In genomic region chr7:29259781-29260730, GRCm38 (mm10) we compare ENCODE assay signal across 16 mouse cellular contexts. TPM values are rescaled to one million over a fixed set of nuclear protein-coding genes. Genes with fewer than 3 reads are reported as not detected.
DNase-seq lines count a peak whose midpoint lies in the region; ATAC-seq and TF ChIP-seq lines count a peak whose summit lies in the region.
"Had no signal": no experiment of that assay in that cellular context is flagged by ENCODE, and none has a peak within 500 bp of the region (broad histone marks: within the 10 kb centered on the region; RNA-seq: fewer than 3 reads in every experiment).

No protein-coding gene starts in this region.

- TF ChIP-seq CTCF in lung, postnatal 0 days (IDR thresholded peaks at IDR 0.05): no peak

- H3K36me3 ChIP-seq in lung, embryonic 16.5 days (ENCODE audit: control insufficient read depth, insufficient read depth, low read length): no peaks in the 10 kb centered on the region
- H3K36me3 ChIP-seq in lung, postnatal 0 days (ENCODE audit: insufficient read depth, low read length): no peaks in the 10 kb centered on the region
- H3K36me3 ChIP-seq in embryonic facial prominence, embryonic 15.5 days: no peaks in the 10 kb centered on the region
- H3K36me3 ChIP-seq in limb, embryonic 12.5 days: peaks cover 35% of the 10 kb centered on the region
- H3K36me3 ChIP-seq: liver, embryonic 12.5 days had no signal

- H3K9ac ChIP-seq in lung, embryonic 16.5 days (ENCODE audit: low read length): no peak overlapping the region
- H3K9ac ChIP-seq in lung, postnatal 0 days (replicated peaks; ENCODE audit: low read depth): no peak overlapping the region
- H3K9ac ChIP-seq in embryonic facial prominence, embryonic 15.5 days: no peak overlapping the region
- peak overlapping the region; percentile 37; the same call in 1 of the 2 replicates for H3K9ac ChIP-seq in limb, embryonic 12.5 days (replicated peaks)
- H3K9ac ChIP-seq: liver, embryonic 12.5 days had no signal

- peaks cover 10% of the 10 kb centered on the region for H3K4me1 ChIP-seq in lung, embryonic 16.5 days (replicated peaks; ENCODE audit: control insufficient read depth, insufficient read depth, low read length)
- peaks cover 19% of the 10 kb centered on the region for H3K4me1 ChIP-seq in lung, postnatal 0 days (ENCODE audit: insufficient read depth, low read depth, low read length)
- H3K4me1 ChIP-seq in embryonic facial prominence, embryonic 15.5 days: peaks cover 18% of the 10 kb centered on the region
- peaks cover 15% of the 10 kb centered on the region for H3K4me1 ChIP-seq in limb, embryonic 12.5 days (replicated peaks)
- H3K4me1 ChIP-seq: liver, embryonic 12.5 days had no signal

- no peak for DNase-seq in lung, postnatal 0 days (ENCODE audit: low spot score)
- DNase-seq in thymus, postnatal 10 days (ENCODE audit: low spot score in 2 of 2): peak; percentile 31 to 32
- no peak for DNase-seq in spleen, postnatal 4 days (ENCODE audit: low spot score in 2 of 2)
- DNase-seq in spleen, postnatal 14 days (ENCODE audit: low spot score in 2 of 2): no peak
- DNase-seq in urinary bladder, postnatal 4 days (ENCODE audit: low spot score in 2 of 2): no peak
- DNase-seq: adrenal gland, postnatal 25 days; cerebellum, adult 2 months; gastrocnemius, postnatal 36 days; kidney, adult 9 months; spleen, adult 18-20 months had no signal

- WGBS in lung, embryonic 16.5 days: 78% methylated on average over 10 of the region's 10 CpGs
- WGBS in lung, postnatal 0 days: 70% methylated on average over 10 of the region's 10 CpGs
- WGBS in embryonic facial prominence, embryonic 15.5 days: 71% methylated on average over 10 of the region's 10 CpGs
- 72% methylated on average over 10 of the region's 10 CpGs for WGBS in limb, embryonic 12.5 days

- no peak overlapping the region for H3K27ac ChIP-seq in lung, embryonic 16.5 days (ENCODE audit: low read length)
- H3K27ac ChIP-seq in lung, postnatal 0 days (ENCODE audit: low read length): no peak overlapping the region; the same call in 1 of the 2 replicates
- peak overlapping the region; percentile 51; the same call in 1 of the 2 replicates for H3K27ac ChIP-seq in embryonic facial prominence, embryonic 15.5 days (replicated peaks)
- H3K27ac ChIP-seq in limb, embryonic 12.5 days: peak overlapping the region; percentile 47
- H3K27ac ChIP-seq: layer of hippocampus, adult 2 months; liver, embryonic 12.5 days had no signal

- no peaks in the 10 kb centered on the region for H3K27me3 ChIP-seq in lung, embryonic 16.5 days (ENCODE audit: control insufficient read depth, insufficient read depth, low read depth, low read length)
- no peaks in the 10 kb centered on the region for H3K27me3 ChIP-seq in lung, postnatal 0 days (replicated peaks; ENCODE audit: insufficient read depth, low read length)
- no peaks in the 10 kb centered on the region for H3K27me3 ChIP-seq in embryonic facial prominence, embryonic 15.5 days
- H3K27me3 ChIP-seq in limb, embryonic 12.5 days: no peaks in the 10 kb centered on the region
- H3K27me3 ChIP-seq: liver, embryonic 12.5 days had no signal

- 0 out of 2 replicates have a peak, but pooled peaks have one; percentile 21 for ATAC-seq in lung, embryonic 16.5 days (ENCODE audit: low read depth)
- ATAC-seq in lung, postnatal 0 days: no peak
- no peak for ATAC-seq in embryonic facial prominence, embryonic 15.5 days (ENCODE audit: insufficient number of reproducible peaks, low FRiP score, low TSS enrichment, low read depth)
- ATAC-seq in limb, embryonic 12.5 days (ENCODE audit: insufficient number of reproducible peaks, insufficient read depth, low FRiP score, low TSS enrichment, low read depth): 0 out of 2 replicates have a peak, but pooled peaks have one; percentile 24
- ATAC-seq: liver, embryonic 12.5 days had no signal

- H3K4me3 ChIP-seq in lung, embryonic 16.5 days (ENCODE audit: low read length): no peak overlapping the region
- H3K4me3 ChIP-seq in lung, postnatal 0 days (ENCODE audit: low read depth, low read length): no peak overlapping the region
- no peak overlapping the region for H3K4me3 ChIP-seq in embryonic facial prominence, embryonic 15.5 days (replicated peaks)
- H3K4me3 ChIP-seq in limb, embryonic 12.5 days (replicated peaks): no peak overlapping the region
- H3K4me3 ChIP-seq: erythroblast, embryonic 14.5 days; layer of hippocampus, adult 2 months; liver, embryonic 12.5 days had no signal

- H3K4me2 ChIP-seq in lung, embryonic 16.5 days (ENCODE audit: low read depth, low read length): no peak overlapping the region
- H3K4me2 ChIP-seq in lung, postnatal 0 days (replicated peaks; ENCODE audit: low read depth, low read length): no peak overlapping the region
- no peak overlapping the region for H3K4me2 ChIP-seq in embryonic facial prominence, embryonic 15.5 days (replicated peaks)
- H3K4me2 ChIP-seq in limb, embryonic 12.5 days: no peak overlapping the region
- H3K4me2 ChIP-seq: liver, embryonic 12.5 days had no signal

- H3K9me3 ChIP-seq in lung, embryonic 16.5 days (ENCODE audit: control insufficient read depth, low read length): no peaks in the 10 kb centered on the region
- H3K9me3 ChIP-seq in lung, postnatal 0 days (ENCODE audit: low read length): no peaks in the 10 kb centered on the region
- no peaks in the 10 kb centered on the region for H3K9me3 ChIP-seq in embryonic facial prominence, embryonic 15.5 days (replicated peaks)
- no peaks in the 10 kb centered on the region for H3K9me3 ChIP-seq in limb, embryonic 12.5 days
- H3K9me3 ChIP-seq: liver, embryonic 12.5 days had no signal

- no peak for TF ChIP-seq EP300 in lung, postnatal 0 days (IDR thresholded peaks at IDR 0.05)

RNA-seq across cellular contexts. Expression of gene 2200002D01Rik, which starts 11.8 kb away (rescaled TPM):
- 21.9 and 32.5 TPM in 2 replicates for polyA plus RNA-seq in lung, embryonic 16.5 days (2015; fragmentation: Nextera tagmentation; extraction: Ambion mirVana)
- 123 and 134 TPM in 2 replicates for polyA plus RNA-seq in lung, postnatal 0 days (2015; fragmentation: Nextera tagmentation; extraction: Ambion mirVana)
- polyA plus RNA-seq in embryonic facial prominence, embryonic 15.5 days (2015; fragmentation: Nextera tagmentation; extraction: Ambion mirVana): 11.5 and 12.2 TPM in 2 replicates
- 2.5 and 2.7 TPM in 2 replicates for polyA plus RNA-seq in limb, embryonic 12.5 days (2016; fragmentation: Nextera tagmentation; extraction: Ambion mirVana)
- polyA plus RNA-seq: erythroblast, embryonic 14.5 days had no signal

RNA-seq across cellular contexts. Expression of gene Spint2, which starts 21.7 kb away (rescaled TPM):
- 309 and 317 TPM in 2 replicates for polyA plus RNA-seq in lung, embryonic 16.5 days (2015; fragmentation: Nextera tagmentation; extraction: Ambion mirVana)
- 429 and 453 TPM in 2 replicates for polyA plus RNA-seq in lung, postnatal 0 days (2015; fragmentation: Nextera tagmentation; extraction: Ambion mirVana)
- polyA plus RNA-seq in embryonic facial prominence, embryonic 15.5 days (2015; fragmentation: Nextera tagmentation; extraction: Ambion mirVana): 212 and 261 TPM in 2 replicates
- 106 and 107 TPM in 2 replicates for polyA plus RNA-seq in limb, embryonic 12.5 days (2016; fragmentation: Nextera tagmentation; extraction: Ambion mirVana)

RNA-seq across cellular contexts. Expression of gene Yif1b, which starts 21.9 kb away (rescaled TPM):
- 126 and 136 TPM in 2 replicates for polyA plus RNA-seq in lung, embryonic 16.5 days (2015; fragmentation: Nextera tagmentation; extraction: Ambion mirVana)
- polyA plus RNA-seq in lung, postnatal 0 days (2015; fragmentation: Nextera tagmentation; extraction: Ambion mirVana): 93.9 and 96.2 TPM in 2 replicates
- 121 TPM in 2 replicates for polyA plus RNA-seq in embryonic facial prominence, embryonic 15.5 days (2015; fragmentation: Nextera tagmentation; extraction: Ambion mirVana)
- polyA plus RNA-seq in limb, embryonic 12.5 days (2016; fragmentation: Nextera tagmentation; extraction: Ambion mirVana): 104 and 105 TPM in 2 replicates

RNA-seq across cellular contexts. Expression of gene Kcnk6, which starts 27.7 kb away (rescaled TPM):
- 1.6 and 2.9 TPM in 2 replicates for polyA plus RNA-seq in lung, embryonic 16.5 days (2015; fragmentation: Nextera tagmentation; extraction: Ambion mirVana)
- polyA plus RNA-seq in lung, postnatal 0 days (2015; fragmentation: Nextera tagmentation; extraction: Ambion mirVana): 2.2 and 2.4 TPM in 2 replicates
- polyA plus RNA-seq in embryonic facial prominence, embryonic 15.5 days (2015; fragmentation: Nextera tagmentation; extraction: Ambion mirVana): 3.3 and 4.2 TPM in 2 replicates
- polyA plus RNA-seq in limb, embryonic 12.5 days (2016; fragmentation: Nextera tagmentation; extraction: Ambion mirVana): 1.0 and 1.4 TPM in 2 replicates
- polyA plus RNA-seq: erythroblast, embryonic 14.5 days had no signal

RNA-seq across cellular contexts. Expression of gene Ppp1r14a, which starts 29.1 kb away (rescaled TPM):
- polyA plus RNA-seq in lung, embryonic 16.5 days (2015; fragmentation: Nextera tagmentation; extraction: Ambion mirVana): 157 and 162 TPM in 2 replicates
- 222 and 246 TPM in 2 replicates for polyA plus RNA-seq in lung, postnatal 0 days (2015; fragmentation: Nextera tagmentation; extraction: Ambion mirVana)
- 17.3 and 18.1 TPM in 2 replicates for polyA plus RNA-seq in embryonic facial prominence, embryonic 15.5 days (2015; fragmentation: Nextera tagmentation; extraction: Ambion mirVana)
- polyA plus RNA-seq in limb, embryonic 12.5 days (2016; fragmentation: Nextera tagmentation; extraction: Ambion mirVana): 7.6 and 8.0 TPM in 2 replicates

Comparison
In these comparisons a context has a peak if more than half of its experiments do, and no peak if none do; other contexts are left out.
1. ATAC-seq: peak in lung, embryonic 16.5 days (single experiment) and limb, embryonic 12.5 days (single experiment); none in lung, postnatal 0 days (single experiment) and embryonic facial prominence, embryonic 15.5 days (single experiment).
2. H3K27ac ChIP-seq: peak in embryonic facial prominence, embryonic 15.5 days (single experiment) and limb, embryonic 12.5 days (single experiment); none in lung, embryonic 16.5 days (single experiment) and lung, postnatal 0 days (single experiment).
3. DNase-seq: peak in thymus, postnatal 10 days (2 of 2); none in lung, postnatal 0 days (single experiment), spleen, postnatal 4 days (0 of 2), spleen, postnatal 14 days (0 of 2) and urinary bladder, postnatal 4 days (0 of 2).